Mouse (Mus musculus): ENCODE measurements around the gene Gtf3c2. TPM values are rescaled to one million over a fixed set of nuclear protein-coding genes. Genes with fewer than 3 reads are reported as not detected.

Gene Gtf3c2
- 46.1 TPM for polyA plus RNA-seq (2015; fragmentation: Illumina TruSeq; extraction: RNeasy Lipid Tissue Mini Kit (QIAGEN cat#74804); ENCODE audit: low read depth, low replicate concordance)

GRCm38 (mm10) chr5:31179766-31180630 lies at the start of gene Gtf3c2, which contains the start of gene Gm29609:
TSS of gene Gtf3c2 (minus strand) at chr5:31180144.
TSS of gene Gm29609 (minus strand) at chr5:31179911.

GRCm38 (mm10) chr5:31220448-31221303 lies 40.7 kb upstream of the Gtf3c2 start, which contains the start of gene Ppm1g:
TSS of gene Ppm1g (minus strand) at chr5:31220687.

GRCm38 (mm10) chr5:31201742-31202590 lies 22.0 kb upstream of the Gtf3c2 start, which contains the start of gene Zfp513:
TSS of gene Zfp513 (minus strand) at chr5:31202303.

DNA sequence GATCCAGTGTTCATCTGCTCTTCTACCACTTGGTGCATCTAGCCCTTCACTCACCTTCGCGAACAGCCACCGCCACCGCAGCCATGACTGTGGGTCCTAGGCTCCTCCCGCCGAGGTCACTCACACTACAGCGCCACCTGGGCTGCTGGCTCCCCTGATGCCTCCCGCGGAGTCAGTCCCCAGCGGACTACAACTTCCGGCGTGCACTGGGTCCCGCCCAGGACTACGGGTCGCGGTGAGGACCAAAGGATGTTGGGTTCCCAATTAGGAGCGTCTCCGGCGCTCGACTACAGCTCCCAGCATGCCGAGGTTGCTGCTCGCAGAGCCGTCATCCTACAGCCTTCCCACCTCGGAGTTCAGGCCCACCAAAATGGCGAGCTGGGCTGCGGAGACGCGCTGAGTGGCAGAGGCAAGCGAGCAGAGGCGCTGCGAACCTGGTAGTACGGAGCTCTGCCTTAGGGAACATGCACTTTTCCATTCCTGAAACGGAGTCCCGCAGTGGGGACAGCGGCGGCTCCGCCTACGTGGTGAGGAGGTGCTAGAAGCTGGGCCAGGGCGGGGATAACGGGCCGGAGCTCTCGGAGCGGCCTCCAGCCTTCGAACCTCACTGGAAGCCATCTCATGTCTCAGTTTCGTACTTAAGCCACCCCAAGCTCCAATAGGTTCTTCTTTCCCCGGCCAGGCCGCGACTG lies 13.1 kb upstream of the Gtf3c2 start, which contains the start of the genes Snx17 and Eif2b4:
Snx17 (plus strand) TSS at position 289 of the 692 bp plus-strand sequence.
Eif2b4 (minus strand) TSS at position 492 of the 692 bp plus-strand sequence.

DNA sequence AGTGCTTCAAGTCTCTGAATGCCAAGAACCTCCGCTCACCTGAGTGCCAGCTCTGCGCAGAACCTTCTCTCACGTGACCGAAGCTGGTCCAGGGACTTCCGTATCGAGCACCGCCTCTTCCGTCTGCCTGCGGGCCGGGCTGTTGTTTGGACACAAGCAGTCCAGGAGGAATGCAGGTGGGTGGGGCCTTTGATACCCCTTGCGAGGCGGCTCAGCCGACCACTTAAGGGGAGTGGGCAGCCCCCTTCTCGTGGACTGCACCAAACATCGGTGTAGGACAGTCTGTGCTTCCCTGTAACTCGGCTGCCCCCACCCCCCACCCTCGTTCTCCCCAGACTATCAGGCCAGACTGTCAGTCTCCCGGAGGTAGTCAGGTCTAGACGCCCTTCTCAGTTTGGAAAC lies 25.8 kb downstream of the Gtf3c2 start, which contains the start of gene Mpv17:
Mpv17 (minus strand) TSS at position 100 of the 402 bp plus-strand sequence.

GRCm38 (mm10) chr5:31138241-31138967 lies 41.5 kb downstream of the Gtf3c2 start, which contains the start of gene Ucn:
TSS of gene Ucn (minus strand) at chr5:31138829.

DNA sequence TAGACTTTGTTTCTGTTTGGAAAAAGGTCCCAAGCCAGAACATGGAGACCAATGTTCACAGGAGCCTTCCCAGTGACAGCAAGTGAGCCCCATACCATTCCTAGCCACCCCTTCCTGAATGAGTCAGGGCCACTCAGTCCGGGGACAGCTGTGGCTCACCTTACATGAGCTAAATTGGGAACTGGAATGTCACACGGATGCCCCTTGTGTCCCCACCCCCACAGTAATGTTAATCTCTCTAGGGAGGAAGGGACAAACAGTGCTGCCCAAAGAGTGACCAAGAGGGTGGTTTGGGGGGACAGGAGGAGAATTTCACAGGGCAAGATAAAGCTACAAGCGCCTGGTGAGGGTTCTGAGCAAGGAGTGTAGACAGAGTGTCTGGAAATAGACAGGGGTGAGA lies 63.6 kb downstream of the Gtf3c2 start, which contains the start of gene Trim54:
Trim54 (plus strand) TSS at position 359 of the 400 bp plus-strand sequence.

DNA sequence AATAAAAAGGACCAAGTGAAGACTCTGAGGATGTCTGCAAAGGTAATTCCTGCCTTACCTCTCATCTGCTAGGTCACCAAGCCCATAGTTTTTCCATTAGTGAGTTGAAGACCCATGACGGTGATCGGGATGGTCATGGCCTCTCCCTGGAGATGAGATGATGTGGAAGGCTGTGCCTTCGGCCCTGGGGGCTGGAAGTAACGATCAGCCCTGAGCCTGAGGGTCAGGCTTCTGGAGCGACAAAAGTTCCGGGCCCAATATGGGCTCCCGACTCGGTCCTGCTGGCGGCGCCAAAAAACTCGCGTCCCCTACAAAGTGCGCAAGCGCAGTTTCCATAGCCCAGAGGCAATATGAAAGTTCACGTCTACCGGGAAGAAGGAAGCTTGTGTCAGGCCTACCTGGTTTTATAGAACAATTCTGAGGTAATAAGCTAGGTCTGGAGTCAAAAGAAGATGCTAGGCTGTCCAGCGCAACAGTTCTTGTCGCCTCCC lies 71.9 kb downstream of the Gtf3c2 start, which contains the start of gene Slc30a3:
Slc30a3 (minus strand) TSS at position 238 of the 491 bp plus-strand sequence.

Other genes with a start within 250 kb of the Gtf3c2 start
- 26.6 TPM for gene Cgref1, start 234.6 kb downstream of the Gtf3c2 start, polyA plus RNA-seq (2015; fragmentation: Illumina TruSeq; extraction: RNeasy Lipid Tissue Mini Kit (QIAGEN cat#74804); ENCODE audit: low read depth, low replicate concordance)
- 116 TPM for gene Preb, start 219.8 kb downstream of the Gtf3c2 start, polyA plus RNA-seq (2015; fragmentation: Illumina TruSeq; extraction: RNeasy Lipid Tissue Mini Kit (QIAGEN cat#74804); ENCODE audit: low read depth, low replicate concordance)
- gene Tcf23, start 211.5 kb downstream of the Gtf3c2 start, polyA plus RNA-seq (2015; fragmentation: Illumina TruSeq; extraction: RNeasy Lipid Tissue Mini Kit (QIAGEN cat#74804); ENCODE audit: low read depth, low replicate concordance): 0.37 TPM
- 160 TPM for gene Atraid, start 131.8 kb downstream of the Gtf3c2 start, polyA plus RNA-seq (2015; fragmentation: Illumina TruSeq; extraction: RNeasy Lipid Tissue Mini Kit (QIAGEN cat#74804); ENCODE audit: low read depth, low replicate concordance)
- 22.1 TPM for gene Slc5a6, start 131.2 kb downstream of the Gtf3c2 start, polyA plus RNA-seq (2015; fragmentation: Illumina TruSeq; extraction: RNeasy Lipid Tissue Mini Kit (QIAGEN cat#74804); ENCODE audit: low read depth, low replicate concordance)
- gene Cad, start 125.4 kb downstream of the Gtf3c2 start, polyA plus RNA-seq (2015; fragmentation: Illumina TruSeq; extraction: RNeasy Lipid Tissue Mini Kit (QIAGEN cat#74804); ENCODE audit: low read depth, low replicate concordance): 7.9 TPM
- not detected for gene Dnajc5g, start 73.9 kb downstream of the Gtf3c2 start, polyA plus RNA-seq (2015; fragmentation: Illumina TruSeq; extraction: RNeasy Lipid Tissue Mini Kit (QIAGEN cat#74804); ENCODE audit: low read depth, low replicate concordance)
- gene Slc30a3, start 71.9 kb downstream of the Gtf3c2 start, polyA plus RNA-seq (2015; fragmentation: Illumina TruSeq; extraction: RNeasy Lipid Tissue Mini Kit (QIAGEN cat#74804); ENCODE audit: low read depth, low replicate concordance): 74.3 TPM
- gene Trim54, start 63.4 kb downstream of the Gtf3c2 start, polyA plus RNA-seq (2015; fragmentation: Illumina TruSeq; extraction: RNeasy Lipid Tissue Mini Kit (QIAGEN cat#74804); ENCODE audit: low read depth, low replicate concordance): not detected
- 2.1 TPM for gene Ucn, start 41.3 kb downstream of the Gtf3c2 start, polyA plus RNA-seq (2015; fragmentation: Illumina TruSeq; extraction: RNeasy Lipid Tissue Mini Kit (QIAGEN cat#74804); ENCODE audit: low read depth, low replicate concordance)
- gene Mpv17, start 25.9 kb downstream of the Gtf3c2 start, polyA plus RNA-seq (2015; fragmentation: Illumina TruSeq; extraction: RNeasy Lipid Tissue Mini Kit (QIAGEN cat#74804); ENCODE audit: low read depth, low replicate concordance): 99.9 TPM
- 1.1 TPM for gene Gm29609, start 233 bp downstream of the Gtf3c2 start, polyA plus RNA-seq (2015; fragmentation: Illumina TruSeq; extraction: RNeasy Lipid Tissue Mini Kit (QIAGEN cat#74804); ENCODE audit: low read depth, low replicate concordance)
- 82.6 TPM for gene Snx17, start 13.1 kb upstream of the Gtf3c2 start, polyA plus RNA-seq (2015; fragmentation: Illumina TruSeq; extraction: RNeasy Lipid Tissue Mini Kit (QIAGEN cat#74804); ENCODE audit: low read depth, low replicate concordance)
- gene Eif2b4, start 13.3 kb upstream of the Gtf3c2 start, polyA plus RNA-seq (2015; fragmentation: Illumina TruSeq; extraction: RNeasy Lipid Tissue Mini Kit (QIAGEN cat#74804); ENCODE audit: low read depth, low replicate concordance): 39.1 TPM
- 26.5 TPM for gene Zfp513, start 22.2 kb upstream of the Gtf3c2 start, polyA plus RNA-seq (2015; fragmentation: Illumina TruSeq; extraction: RNeasy Lipid Tissue Mini Kit (QIAGEN cat#74804); ENCODE audit: low read depth, low replicate concordance)
- gene Ppm1g, start 40.5 kb upstream of the Gtf3c2 start, polyA plus RNA-seq (2015; fragmentation: Illumina TruSeq; extraction: RNeasy Lipid Tissue Mini Kit (QIAGEN cat#74804); ENCODE audit: low read depth, low replicate concordance): 62.2 TPM
- 97.5 TPM for gene Nrbp1, start 60.7 kb upstream of the Gtf3c2 start, polyA plus RNA-seq (2015; fragmentation: Illumina TruSeq; extraction: RNeasy Lipid Tissue Mini Kit (QIAGEN cat#74804); ENCODE audit: low read depth, low replicate concordance)
- not detected for gene Gm9970, start 61.1 kb upstream of the Gtf3c2 start, polyA plus RNA-seq (2015; fragmentation: Illumina TruSeq; extraction: RNeasy Lipid Tissue Mini Kit (QIAGEN cat#74804); ENCODE audit: low read depth, low replicate concordance)
- 2.6 TPM for gene Krtcap3, start 71.5 kb upstream of the Gtf3c2 start, polyA plus RNA-seq (2015; fragmentation: Illumina TruSeq; extraction: RNeasy Lipid Tissue Mini Kit (QIAGEN cat#74804); ENCODE audit: low read depth, low replicate concordance)
- gene Ift172, start 111.0 kb upstream of the Gtf3c2 start, polyA plus RNA-seq (2015; fragmentation: Illumina TruSeq; extraction: RNeasy Lipid Tissue Mini Kit (QIAGEN cat#74804); ENCODE audit: low read depth, low replicate concordance): 44.4 TPM
- gene Fndc4, start 115.9 kb upstream of the Gtf3c2 start, polyA plus RNA-seq (2015; fragmentation: Illumina TruSeq; extraction: RNeasy Lipid Tissue Mini Kit (QIAGEN cat#74804); ENCODE audit: low read depth, low replicate concordance): 147 TPM
- gene Gckr, start 117.3 kb upstream of the Gtf3c2 start, polyA plus RNA-seq (2015; fragmentation: Illumina TruSeq; extraction: RNeasy Lipid Tissue Mini Kit (QIAGEN cat#74804); ENCODE audit: low read depth, low replicate concordance): 0.37 TPM